Mouse (Mus musculus): ENCODE measurements around the gene Cacnb1.

Gene Cacnb1

GRCm38 (mm10) chr11:97986738-97987465 lies 35.9 kb downstream of the Cacnb1 start:
- DNase-seq (ENCODE audit: low spot score): no peak

GRCm38 (mm10) chr11:97985727-97986677 lies 36.8 kb downstream of the Cacnb1 start, which contains the start of gene Plxdc1:
Gene Plxdc1 (minus strand): TSS chr11:97986444.
- DNase-seq (ENCODE audit: low spot score): no peak

GRCm38 (mm10) chr11:97983983-97984382 lies 38.9 kb downstream of the Cacnb1 start:
- DNase-seq (ENCODE audit: low spot score): no peak

- no peak for DNase-seq (ENCODE audit: low spot score)
These were observed 39.3 kb downstream of the Cacnb1 start for GRCm38 (mm10) chr11:97983506-97983905.

GRCm38 (mm10) chr11:97982721-97983120 lies 40.1 kb downstream of the Cacnb1 start:
- DNase-seq (ENCODE audit: low spot score): no peak

- DNase-seq (ENCODE audit: low spot score): no peak
These were observed 42.3 kb downstream of the Cacnb1 start for GRCm38 (mm10) chr11:97980531-97980966.

GRCm38 (mm10) chr11:97979824-97980495 lies 42.9 kb downstream of the Cacnb1 start:
- no peak for DNase-seq (ENCODE audit: low spot score)

GRCm38 (mm10) chr11:97978392-97978791 lies 44.4 kb downstream of the Cacnb1 start:
- DNase-seq (ENCODE audit: low spot score): no peak

GRCm38 (mm10) chr11:97977797-97978196 lies 45.0 kb downstream of the Cacnb1 start:
- DNase-seq (ENCODE audit: low spot score): no peak

GRCm38 (mm10) chr11:97974746-97975145 lies 48.1 kb downstream of the Cacnb1 start:
- DNase-seq (ENCODE audit: low spot score): no peak

GRCm38 (mm10) chr11:97974141-97974540 lies 48.7 kb downstream of the Cacnb1 start:
- DNase-seq (ENCODE audit: low spot score): no peak

GRCm38 (mm10) chr11:97972434-97972833 lies 50.4 kb downstream of the Cacnb1 start:
- no peak for DNase-seq (ENCODE audit: low spot score)

- peak; percentile 86 for DNase-seq (ENCODE audit: low spot score)
These were observed 51.6 kb downstream of the Cacnb1 start for GRCm38 (mm10) chr11:97971232-97971631.

- no peak for DNase-seq (ENCODE audit: low spot score)
These were observed 52.1 kb downstream of the Cacnb1 start for GRCm38 (mm10) chr11:97970771-97971170.

- DNase-seq (ENCODE audit: low spot score): no peak
These were observed 54.4 kb downstream of the Cacnb1 start for GRCm38 (mm10) chr11:97968385-97968784.

- DNase-seq (ENCODE audit: low spot score): no peak
These were observed 55.7 kb downstream of the Cacnb1 start for GRCm38 (mm10) chr11:97967114-97967513.

- DNase-seq (ENCODE audit: low spot score): no peak
These were observed 61.9 kb downstream of the Cacnb1 start for GRCm38 (mm10) chr11:97960907-97961306.

GRCm38 (mm10) chr11:97959300-97959680 lies 63.5 kb downstream of the Cacnb1 start:
- DNase-seq (ENCODE audit: low spot score): no peak

- no peak for DNase-seq (ENCODE audit: low spot score)
These were observed 64.1 kb downstream of the Cacnb1 start for GRCm38 (mm10) chr11:97958641-97959299.

GRCm38 (mm10) chr11:97956905-97957560 lies 65.8 kb downstream of the Cacnb1 start:
- no peak for DNase-seq (ENCODE audit: low spot score)

- DNase-seq (ENCODE audit: low spot score): no peak
These were observed 66.9 kb downstream of the Cacnb1 start for GRCm38 (mm10) chr11:97955915-97956314.
